In genomic region chr13:42048991-42049773, GRCm38 (mm10) we compare ENCODE assay signal across 8 mouse cellular contexts. TPM values are rescaled to one million over a fixed set of nuclear protein-coding genes. Genes with fewer than 3 reads are reported as not detected.
A peak's percentile ranks its signal among the peaks of the same experiment; 100 is the strongest.
DNase-seq lines count a peak whose midpoint lies in the region; ATAC-seq and TF ChIP-seq lines count a peak whose summit lies in the region.

No protein-coding gene starts in this region.

- peak; percentile 74 for DNase-seq in 3134 (ENCODE audit: extremely low read depth, insufficient read length, low spot score)
- peak; percentile 91 for DNase-seq in adrenal gland, postnatal 14 days
- peak; percentile 68 for DNase-seq in embryonic facial prominence, embryonic 14.5 days (ENCODE audit: low spot score)
- peak; percentile 82 to 85 for DNase-seq in heart, adult 9 months (ENCODE audit: low spot score in 2 of 2)
- peak in 1 of 3 experiments; percentile 22 for DNase-seq in liver, embryonic 14.5 days (ENCODE audit: low read depth in 3 of 3, low spot score in 3 of 3)
- peak; percentile 77 for DNase-seq in neural tube, embryonic 11.5 days (ENCODE audit: low spot score)

- WGBS in embryonic facial prominence, embryonic 14.5 days: under 1% methylated on average over 44 of the region's 48 CpGs
- 1% methylated on average over 43 of the region's 48 CpGs for WGBS in kidney, embryonic 14.5 days
- WGBS in liver, embryonic 14.5 days (ENCODE audit: insufficient replicate concordance): 1% methylated on average over 47 of the region's 48 CpGs
- under 1% methylated on average over 47 of the region's 48 CpGs for WGBS in neural tube, embryonic 11.5 days
- WGBS in stomach, embryonic 15.5 days: 1% methylated on average over 48 of the region's 48 CpGs

- H3K27ac ChIP-seq in embryonic facial prominence, embryonic 14.5 days (replicated peaks; ENCODE audit: low read depth, low read length): peak overlapping the region; percentile 92
- H3K27ac ChIP-seq in kidney, embryonic 14.5 days (ENCODE audit: low read depth, low read length): peak overlapping the region; percentile 95
- 0 out of 2 replicates have a peak overlapping the region, but pooled peaks have one; percentile 15 for H3K27ac ChIP-seq in liver, embryonic 14.5 days
- peak overlapping the region; percentile 83 for H3K27ac ChIP-seq in neural tube, embryonic 11.5 days (ENCODE audit: low read depth, low read length)
- H3K27ac ChIP-seq in stomach, embryonic 15.5 days: peak overlapping the region; percentile 93

- peak overlapping the region; percentile 85 for H3K4me2 ChIP-seq in embryonic facial prominence, embryonic 14.5 days (ENCODE audit: low read depth, low read length)
- H3K4me2 ChIP-seq in kidney, embryonic 14.5 days (replicated peaks; ENCODE audit: low read depth, low read length): peak overlapping the region; percentile 72
- H3K4me2 ChIP-seq in liver, embryonic 14.5 days (ENCODE audit: low read depth): peak overlapping the region; percentile 96
- H3K4me2 ChIP-seq in neural tube, embryonic 11.5 days (ENCODE audit: low read depth): peak overlapping the region; percentile 82
- H3K4me2 ChIP-seq in stomach, embryonic 15.5 days: peak overlapping the region; percentile 57

- H3K36me3 ChIP-seq in embryonic facial prominence, embryonic 14.5 days (ENCODE audit: control insufficient read depth, insufficient read depth, low read length): no peaks in the 10 kb centered on the region
- no peaks in the 10 kb centered on the region for H3K36me3 ChIP-seq in kidney, embryonic 14.5 days (ENCODE audit: control insufficient read depth, insufficient read depth, low read length)
- H3K36me3 ChIP-seq in liver, embryonic 14.5 days (replicated peaks; ENCODE audit: control insufficient read depth, insufficient read depth, low read depth): no peaks in the 10 kb centered on the region
- H3K36me3 ChIP-seq in neural tube, embryonic 11.5 days (ENCODE audit: control insufficient read depth, insufficient read depth, low read length): no peaks in the 10 kb centered on the region
- no peaks in the 10 kb centered on the region for H3K36me3 ChIP-seq in stomach, embryonic 15.5 days

- ATAC-seq in embryonic facial prominence, embryonic 14.5 days (ENCODE audit: low read depth): 0 out of 2 replicates have a peak, but pooled peaks have one; percentile 6
- peak; percentile 18 for ATAC-seq in kidney, embryonic 14.5 days (ENCODE audit: low FRiP score, low TSS enrichment)
- no peak for ATAC-seq in liver, embryonic 14.5 days (ENCODE audit: insufficient read depth)
- no peak for ATAC-seq in neural tube, embryonic 11.5 days (ENCODE audit: insufficient read depth, low FRiP score, low TSS enrichment)
- ATAC-seq in stomach, embryonic 15.5 days (ENCODE audit: insufficient read depth, low FRiP score, low read depth): peak; percentile 12; the same call in 1 of the 2 replicates

- no peaks in the 10 kb centered on the region for H3K9me3 ChIP-seq in embryonic facial prominence, embryonic 14.5 days (ENCODE audit: control insufficient read depth, low read length)
- H3K9me3 ChIP-seq in kidney, embryonic 14.5 days (ENCODE audit: control insufficient read depth, low read length): no peaks in the 10 kb centered on the region
- no peaks in the 10 kb centered on the region for H3K9me3 ChIP-seq in liver, embryonic 14.5 days (ENCODE audit: control insufficient read depth, low read length)
- H3K9me3 ChIP-seq in neural tube, embryonic 11.5 days (ENCODE audit: control insufficient read depth, low read length): no peaks in the 10 kb centered on the region
- no peaks in the 10 kb centered on the region for H3K9me3 ChIP-seq in stomach, embryonic 15.5 days

- TF ChIP-seq EP300 in liver, embryonic 14.5 days (IDR thresholded peaks at IDR 0.05; ENCODE audit: low read depth): no peak

- peaks cover 7% of the 10 kb centered on the region; the same call in 1 of the 2 replicates for H3K4me1 ChIP-seq in embryonic facial prominence, embryonic 14.5 days (ENCODE audit: control insufficient read depth, insufficient read depth, low read length)
- H3K4me1 ChIP-seq in kidney, embryonic 14.5 days (ENCODE audit: control insufficient read depth, insufficient read depth, low read length): 0 out of 2 replicates have a peak, but pooled peaks cover 4% of the 10 kb centered on the region
- peaks cover 13 to 15% of the 10 kb centered on the region in 2 experiments for H3K4me1 ChIP-seq in liver, embryonic 14.5 days (replicated peaks; ENCODE audit: control insufficient read depth in 2 of 2, insufficient read depth in 2 of 2, low read length in 1 of 2)
- H3K4me1 ChIP-seq in neural tube, embryonic 11.5 days (ENCODE audit: control insufficient read depth, insufficient read depth, low read length): peaks cover 11% of the 10 kb centered on the region
- H3K4me1 ChIP-seq in stomach, embryonic 15.5 days: peaks cover 4% of the 10 kb centered on the region; the same call in 1 of the 2 replicates

- H3K4me3 ChIP-seq in embryonic facial prominence, embryonic 14.5 days (ENCODE audit: low read depth, low read length): peak overlapping the region; percentile 82
- H3K4me3 ChIP-seq in kidney, embryonic 14.5 days (ENCODE audit: low read length): peak overlapping the region; percentile 72
- H3K4me3 ChIP-seq in liver, embryonic 14.5 days (ENCODE audit: insufficient read depth in 1 of 2, low read depth in 2 of 2, low read length in 2 of 2): peak overlapping the region; percentile 88 to 90
- peak overlapping the region; percentile 65 for H3K4me3 ChIP-seq in neural tube, embryonic 11.5 days (ENCODE audit: low read depth, low read length)
- peak overlapping the region; percentile 72 for H3K4me3 ChIP-seq in stomach, embryonic 15.5 days (replicated peaks)

- H3K27me3 ChIP-seq in embryonic facial prominence, embryonic 14.5 days (replicated peaks; ENCODE audit: control insufficient read depth, insufficient read depth, low read length): no peaks in the 10 kb centered on the region
- no peaks in the 10 kb centered on the region for H3K27me3 ChIP-seq in kidney, embryonic 14.5 days (ENCODE audit: control insufficient read depth, insufficient read depth, low read length)
- no peaks in the 10 kb centered on the region for H3K27me3 ChIP-seq in liver, embryonic 14.5 days (ENCODE audit: control insufficient read depth, insufficient read depth, low read length)
- no peaks in the 10 kb centered on the region for H3K27me3 ChIP-seq in neural tube, embryonic 11.5 days (ENCODE audit: control insufficient read depth, insufficient read depth, low read length)
- H3K27me3 ChIP-seq in stomach, embryonic 15.5 days (replicated peaks): no peaks in the 10 kb centered on the region

- TF ChIP-seq CTCF in liver, embryonic 14.5 days (IDR thresholded peaks at IDR 0.05; ENCODE audit: low read depth): no peak

- H3K9ac ChIP-seq in embryonic facial prominence, embryonic 14.5 days (ENCODE audit: low read depth, low read length): peak overlapping the region; percentile 86
- H3K9ac ChIP-seq in kidney, embryonic 14.5 days (ENCODE audit: low read depth, low read length): peak overlapping the region; percentile 78
- H3K9ac ChIP-seq in liver, embryonic 14.5 days (replicated peaks): peak overlapping the region; percentile 71
- H3K9ac ChIP-seq in neural tube, embryonic 11.5 days (ENCODE audit: low read length): peak overlapping the region; percentile 82
- peak overlapping the region; percentile 40 for H3K9ac ChIP-seq in stomach, embryonic 15.5 days

RNA-seq across cellular contexts. Expression of gene Hivep1, which starts 2.6 kb away (rescaled TPM):
- 27.1 and 29.1 TPM in 2 replicates for total RNA-seq in adrenal gland, postnatal 14 days (2021)
- 10.9 and 11.3 TPM in 2 replicates for polyA plus RNA-seq in embryonic facial prominence, embryonic 14.5 days (2014; fragmentation: Nextera tagmentation; extraction: Ambion mirVana)
- polyA plus RNA-seq in kidney, embryonic 14.5 days (2014; fragmentation: Nextera tagmentation; extraction: Ambion mirVana): 14.3 and 16.1 TPM in 2 replicates
- polyA plus RNA-seq in liver, embryonic 14.5 days (2012; rRNA removed): 2.0 and 2.4 TPM in 2 replicates
- 1.4 and 1.6 TPM in 2 replicates for polyA plus RNA-seq in liver, embryonic 14.5 days (2014; fragmentation: Nextera tagmentation; extraction: Ambion mirVana)
- polyA plus RNA-seq in neural tube, embryonic 11.5 days (2014; fragmentation: Nextera tagmentation; extraction: Ambion mirVana): 13.0 and 13.5 TPM in 2 replicates
- polyA plus RNA-seq in stomach, embryonic 15.5 days (2015; fragmentation: Nextera tagmentation; extraction: Ambion mirVana): 9.4 and 11.1 TPM in 2 replicates

Comparison
In these comparisons a context has a peak if more than half of its experiments do, and no peak if none do; other contexts are left out.
1. ATAC-seq: peak in embryonic facial prominence, embryonic 14.5 days (single experiment), kidney, embryonic 14.5 days (single experiment) and stomach, embryonic 15.5 days (single experiment); none in liver, embryonic 14.5 days (single experiment) and neural tube, embryonic 11.5 days (single experiment).
2. H3K27ac ChIP-seq: peak in every context shown above with its lines; median percentile 95 in kidney, embryonic 14.5 days; 93 in stomach, embryonic 15.5 days; 92 in embryonic facial prominence, embryonic 14.5 days; 83 in neural tube, embryonic 11.5 days; 15 in liver, embryonic 14.5 days.
3. Peak in every context shown above with its lines, with median percentiles within 50 percentile points of each other: H3K4me2 ChIP-seq, H3K4me3 ChIP-seq and H3K9ac ChIP-seq.